Mouse (Mus musculus): ENCODE results near the gene Prr11. TPM values are rescaled to one million over a fixed set of nuclear protein-coding genes. Genes with fewer than 3 reads are reported as not detected.

The Prr11 gene
- total and polyA plus RNA-seq, 3 experiments, result 8.8 to 47.1 (median 16.6) TPM

- DNase-seq (ENCODE audit: extremely low read depth), result peak; percentile 26
- peaks cover 17 to 46% of the 10 kb centered on the region in 2 experiments for H3K36me3 ChIP-seq (replicated peaks in 1 of 2; ENCODE audit: control insufficient read depth in 1 of 2, insufficient read depth in 1 of 2, low read length in 1 of 2)
- dilution Hi-C loops (cut with MboI; ENCODE audit: extremely low pct_ligation_motif_present, extremely low pct_unique_long_range_greater_than_20kb, low sequenced_read_pairs), result no loop called here
These were observed 1.1 kb upstream of the Prr11 start for GRCm38 (mm10) chr11:87109519-87110171.

GRCm38 (mm10) chr11:87108755-87109518, 429 bp upstream of the Prr11 start, which contains the start of gene Ska2:
TSS of gene Ska2 (plus strand) at chr11:87109234.
- Histone ChIP-seq H3K4me1 (ENCODE audit: control insufficient read depth in 1 of 2, insufficient read depth in 2 of 2) (peaks cover 0 to 36% of the 10 kb centered on the region in 2 experiments; a peak in 2 of 4 replicates), H3K27ac (ENCODE audit: insufficient read depth, low read depth) (peak within 1 kb of the TSS; percentile 63), H3K36me3 (replicated peaks in 1 of 2; ENCODE audit: control insufficient read depth in 1 of 2, insufficient read depth in 1 of 2, low read length in 1 of 2) (peaks cover 22 to 46% of the 10 kb centered on the region in 2 experiments), H3K79me2 (replicated peaks; ENCODE audit: control insufficient read depth, extremely low read depth, insufficient read depth, poor library complexity, severe bottlenecking) (peaks cover 60% of the 10 kb centered on the region), H3K9ac (ENCODE audit: insufficient read depth, low read depth) (peak within 1 kb of the TSS; percentile 89), H3K4me3 (replicated peaks in 1 of 3; ENCODE audit: low read depth in 2 of 3, low read length in 2 of 3, poor library complexity in 1 of 3) (peak within 1 kb of the TSS; percentile 66 to 96 (median 90)), H3K27me3 (replicated peaks) (no peaks in the 10 kb centered on the region), H3K4me2 (ENCODE audit: insufficient read depth, low read depth, poor library complexity, severe bottlenecking) (peak within 1 kb of the TSS; percentile 100), H3K9me3 (replicated peaks; ENCODE audit: low read length) (no peaks in the 10 kb centered on the region)
- DNase-seq (ENCODE audit: extremely low read depth), result peak; percentile 100
- dilution Hi-C loops (cut with MboI; ENCODE audit: extremely low pct_ligation_motif_present, extremely low pct_unique_long_range_greater_than_20kb, low sequenced_read_pairs), result no loop called here
- in situ Hi-C loops (cut with MboI; ENCODE audit: low pct_ligation_motif_present, low pct_unique_long_range_greater_than_20kb, low sequenced_read_pairs), result no loop called here
- TF ChIP-seq MAFK (IDR thresholded peaks at IDR 0.05; ENCODE audit: insufficient replicate concordance, low read length) (no peak), MYC (IDR thresholded peaks at IDR 0.05; ENCODE audit: low read depth, low read length) (peak; percentile 39; the same call in 1 of the 2 replicates), NRF1 (IDR thresholded peaks at IDR 0.05; ENCODE audit: low read depth, low read length) (peak; percentile 63), NELFE (IDR thresholded peaks at IDR 0.05; ENCODE audit: low read depth, low read length) (peak; percentile 94), TBP (conservative IDR thresholded peaks at IDR 0.05; ENCODE audit: low read depth, low read length) (peak; percentile 97), MAZ (IDR thresholded peaks at IDR 0.05; ENCODE audit: low read depth, low read length) (no peak; the same call in 1 of the 2 replicates), BHLHE40 (IDR thresholded peaks at IDR 0.05; ENCODE audit: low read depth, low read length) (peak; percentile 47; the same call in 1 of the 2 replicates), POLR2AphosphoS2 (IDR thresholded peaks at IDR 0.05; ENCODE audit: low read depth, low read length) (peak; percentile 55; the same call in 1 of the 2 replicates), POLR2A (IDR thresholded peaks at IDR 0.05; ENCODE audit: low read depth, low read length) (peak; percentile 94), MAX (IDR thresholded peaks at IDR 0.05; ENCODE audit: low read length) (peak; percentile 77), MXI1 (IDR thresholded peaks at IDR 0.05; ENCODE audit: low read depth, low read length) (peak; percentile 1; the same call in 1 of the 2 replicates), HCFC1 (IDR thresholded peaks at IDR 0.05; ENCODE audit: low read depth, low read length) (peak; percentile 74), CTCF (conservative IDR thresholded peaks at IDR 0.05 in 1 of 2, IDR thresholded peaks at IDR 0.05 in 1 of 2; ENCODE audit: low read depth in 2 of 2, low read length in 2 of 2) (no peak), GABPA (IDR thresholded peaks at IDR 0.05; ENCODE audit: insufficient replicate concordance, low read depth, low read length) (peak; percentile 73), SIN3A (IDR thresholded peaks at IDR 0.05; ENCODE audit: low read length) (peak; percentile 32; the same call in 1 of the 2 replicates), SMC3 (IDR thresholded peaks at IDR 0.05; ENCODE audit: low read depth, low read length) (no peak)

More at GRCm38 (mm10) chr11:87109519-87110171, 1.1 kb upstream of the Prr11 start:
- no peaks in the 10 kb centered on the region for H3K9me3 ChIP-seq (replicated peaks; ENCODE audit: low read length)
- H3K27me3 ChIP-seq (replicated peaks), result no peaks in the 10 kb centered on the region
- peaks cover 64% of the 10 kb centered on the region for H3K79me2 ChIP-seq (replicated peaks; ENCODE audit: control insufficient read depth, extremely low read depth, insufficient read depth, poor library complexity, severe bottlenecking)
- H3K27ac ChIP-seq (ENCODE audit: insufficient read depth, low read depth), result peak overlapping the region; percentile 63
- in situ Hi-C loops (cut with MboI; ENCODE audit: low pct_ligation_motif_present, low pct_unique_long_range_greater_than_20kb, low sequenced_read_pairs), result no loop called here
- H3K4me3 ChIP-seq (replicated peaks in 1 of 3; ENCODE audit: low read depth in 2 of 3, low read length in 2 of 3, poor library complexity in 1 of 3), result peak overlapping the region; percentile 66 to 88 (median 78)
- H3K4me1 ChIP-seq (ENCODE audit: control insufficient read depth in 1 of 2, insufficient read depth in 2 of 2), result peaks cover 0 to 36% of the 10 kb centered on the region in 2 experiments; a peak in 2 of 4 replicates
- H3K9ac ChIP-seq (ENCODE audit: insufficient read depth, low read depth), result peak overlapping the region; percentile 87
- peak overlapping the region; percentile 100 for H3K4me2 ChIP-seq (ENCODE audit: insufficient read depth, low read depth, poor library complexity, severe bottlenecking)
- TF ChIP-seq UBTF (IDR thresholded peaks at IDR 0.05; ENCODE audit: low read depth, low read length) (peak; percentile 72), SMC3 (IDR thresholded peaks at IDR 0.05; ENCODE audit: low read depth, low read length) (no peak), USF2 (conservative IDR thresholded peaks at IDR 0.05; ENCODE audit: low read depth, low read length) (no peak), NELFE (IDR thresholded peaks at IDR 0.05; ENCODE audit: low read depth, low read length) (peak; percentile 26; the same call in 1 of the 2 replicates), SIN3A (IDR thresholded peaks at IDR 0.05; ENCODE audit: low read length) (0 out of 2 replicates have a peak, but pooled peaks have one; percentile 4), KAT2A (IDR thresholded peaks at IDR 0.05; ENCODE audit: insufficient replicate concordance, low read length) (no peak), TCF12 (IDR thresholded peaks at IDR 0.05; ENCODE audit: low read depth, low read length) (no peak), ZMIZ1 (IDR thresholded peaks at IDR 0.05; ENCODE audit: low read depth, low read length) (no peak), CTCF (conservative IDR thresholded peaks at IDR 0.05 in 1 of 2, IDR thresholded peaks at IDR 0.05 in 1 of 2; ENCODE audit: low read depth in 2 of 2, low read length in 2 of 2) (no peak), JUN (IDR thresholded peaks at IDR 0.05; ENCODE audit: insufficient read depth, low read depth, low read length) (no peak), RCOR1 (conservative IDR thresholded peaks at IDR 0.05; ENCODE audit: low read depth, low read length) (no peak), ZC3H11A (IDR thresholded peaks at IDR 0.05; ENCODE audit: low read depth, low read length) (no peak), RAD21 (IDR thresholded peaks at IDR 0.05; ENCODE audit: low read depth, low read length) (no peak), NRF1 (IDR thresholded peaks at IDR 0.05; ENCODE audit: low read depth, low read length) (no peak), ELF1 (IDR thresholded peaks at IDR 0.05; ENCODE audit: low read depth, low read length) (no peak), ZNF384 (IDR thresholded peaks at IDR 0.05; ENCODE audit: low read depth, low read length) (no peak), MYC (IDR thresholded peaks at IDR 0.05; ENCODE audit: low read depth, low read length) (no peak), MAFK (IDR thresholded peaks at IDR 0.05; ENCODE audit: insufficient replicate concordance, low read length) (no peak), JUND (conservative IDR thresholded peaks at IDR 0.05; ENCODE audit: low read depth, low read length) (no peak), IRF4 (IDR thresholded peaks at IDR 0.05; ENCODE audit: low read depth, low read length) (no peak), POLR2A (IDR thresholded peaks at IDR 0.05; ENCODE audit: low read depth, low read length) (no peak), ZKSCAN1 (IDR thresholded peaks at IDR 0.05; ENCODE audit: borderline replicate concordance, low read depth, low read length) (no peak), POLR2AphosphoS2 (IDR thresholded peaks at IDR 0.05; ENCODE audit: low read depth, low read length) (no peak), E2F4 (IDR thresholded peaks at IDR 0.05; ENCODE audit: insufficient replicate concordance, low read depth, low read length) (peak; percentile 85; the same call in 1 of the 2 replicates), MXI1 (IDR thresholded peaks at IDR 0.05; ENCODE audit: low read depth, low read length) (peak; percentile 77), EP300 (IDR thresholded peaks at IDR 0.05; ENCODE audit: low read length) (no peak), TBP (conservative IDR thresholded peaks at IDR 0.05; ENCODE audit: low read depth, low read length) (0 out of 2 replicates have a peak, but pooled peaks have one; percentile 18), MAZ (IDR thresholded peaks at IDR 0.05; ENCODE audit: low read depth, low read length) (no peak), PAX5 (IDR thresholded peaks at IDR 0.05; ENCODE audit: low read length) (no peak), USF1 (IDR thresholded peaks at IDR 0.05; ENCODE audit: low read depth, low read length) (no peak), BHLHE40 (IDR thresholded peaks at IDR 0.05; ENCODE audit: low read depth, low read length) (peak; percentile 1; the same call in 1 of the 2 replicates), CHD2 (IDR thresholded peaks at IDR 0.05; ENCODE audit: low read length) (no peak), MEF2A (IDR thresholded peaks at IDR 0.05; ENCODE audit: borderline replicate concordance, low read depth, low read length) (no peak), MAX (IDR thresholded peaks at IDR 0.05; ENCODE audit: low read length) (no peak), HCFC1 (IDR thresholded peaks at IDR 0.05; ENCODE audit: low read depth, low read length) (no peak), CHD1 (IDR thresholded peaks at IDR 0.05; ENCODE audit: low read depth, low read length) (no peak)

Data from CH12.LX (cell line).